Mouse (Mus musculus) liver, postnatal 0 days (tissue): ENCODE results near the gene Gm49711.

Source experiments
- CTCF ChIP-seq: sonication (generic); IDR thresholded peaks from 2 replicates; pipeline ENCODE4 v1.5.1; 2016; ENCODE audit warnings: antibody characterized with exemption, low read depth
- EP300 ChIP-seq: IDR thresholded peaks from 2 replicates; pipeline ENCODE4 v1.6.1; 2016; ENCODE audit warnings: antibody characterized with exemption, low read depth, mild to moderate bottlenecking

- TF ChIP-seq CTCF (no peak), EP300 (no peak)
Measured at GRCm38 (mm10) chr16:92089225-92089624, 31.1 kb downstream of the Gm49711 start.
